Mouse (Mus musculus): ENCODE results near the gene Abcc12.

GRCm38 (mm10) chr8:86563674-86564073 lies 16.8 kb downstream of the Abcc12 start:
- TF ChIP-seq EP300 (optimal IDR thresholded peaks at IDR 0.05) (no peak), CTCF (IDR thresholded peaks at IDR 0.05; ENCODE audit: low read depth) (no peak)

All from stomach, postnatal 0 days (tissue).